Mouse (Mus musculus) neural tube, embryonic 15.5 days (tissue): ENCODE measurements around the gene Asap3. TPM values are rescaled to one million over a fixed set of nuclear protein-coding genes. Genes with fewer than 3 reads are reported as not detected.

Experiments used
- ATAC-seq: fragments of 200-750 bp; cut with Nextera tagmentation; 2 replicates; pipeline ENCODE4 v1.8.0; 2017; ENCODE audit warnings: mild to moderate bottlenecking, moderate TSS enrichment, moderate library complexity; ENCODE audit not compliant: low FRiP score
- H3K27ac ChIP-seq: fragments of 300-500 bp; sonication (generic); replicated peaks from 2 replicates; pipeline ENCODE4 v1.5.1; 2015; ENCODE audit warnings: mild to moderate bottlenecking, inconsistent platforms
- H3K27me3 ChIP-seq: fragments of 300-500 bp; sonication (generic); replicated peaks from 2 replicates; pipeline ENCODE4 v1.6.1; 2015; ENCODE audit warnings: inconsistent platforms
- H3K36me3 ChIP-seq: fragments of 300-500 bp; sonication (generic); 2 replicates; pipeline ENCODE4 v1.6.1; 2015; ENCODE audit warnings: inconsistent platforms
- H3K4me1 ChIP-seq: fragments of 300-500 bp; sonication (generic); 2 replicates; pipeline ENCODE4 v1.6.1; 2015; ENCODE audit warnings: inconsistent platforms
- H3K4me2 ChIP-seq: fragments of 300-500 bp; sonication (generic); 2 replicates; pipeline ENCODE4 v1.6.1; 2015; ENCODE audit warnings: inconsistent platforms, mild to moderate bottlenecking, moderate library complexity
- H3K4me3 ChIP-seq: fragments of 300-500 bp; sonication (generic); replicated peaks from 2 replicates; pipeline ENCODE4 v1.5.1; 2015; ENCODE audit warnings: mild to moderate bottlenecking, inconsistent platforms
- H3K9ac ChIP-seq: fragments of 300-500 bp; sonication (generic); replicated peaks from 2 replicates; pipeline ENCODE4 v1.6.1; 2015; ENCODE audit warnings: mild to moderate bottlenecking, inconsistent platforms
- H3K9me3 ChIP-seq: fragments of 300-500 bp; sonication (generic); replicated peaks from 2 replicates; pipeline ENCODE4 v1.6.1; 2016; ENCODE audit warnings: inconsistent platforms
- WGBS: fragments of 180-500 bp; shearing (Covaris S2); methylation state at CpG from one replicate; pipeline ENCODE4 v1.1.7; 2015; ENCODE audit warnings: mixed read lengths; 5-methylcytosine and 5-hydroxymethylcytosine counted together
- polyA plus RNA-seq: library from polyadenylated mRNA; unstranded; fragments of >200 nt; fragmentation: Nextera tagmentation; extraction: Ambion mirVana; gene quantifications from 2 replicates; pipeline ENCODE4 v1.2.1, GENCODE M21; 2015

Asap3 gene
- polyA plus RNA-seq, 1 experiment from 2014 or later = 6.6 TPM

GRCm38 (mm10) chr4:136185375-136185774 lies 20.8 kb upstream of the Asap3 start:
- Histone ChIP-seq H3K27ac (no peak overlapping the region), H3K4me2 (no peak overlapping the region), H3K4me1 (peaks cover 8% of the 10 kb centered on the region), H3K9me3 (no peaks in the 10 kb centered on the region), H3K4me3 (no peak overlapping the region), H3K36me3 (no peaks in the 10 kb centered on the region), H3K27me3 (no peaks in the 10 kb centered on the region), H3K9ac (no peak overlapping the region)
- 78% methylated on average over 9 of the region's 9 CpGs for WGBS
- no peak for ATAC-seq

- Histone ChIP-seq H3K36me3 (no peaks in the 10 kb centered on the region), H3K9me3 (no peaks in the 10 kb centered on the region), H3K27me3 (no peaks in the 10 kb centered on the region), H3K4me2 (no peak overlapping the region), H3K4me3 (no peak overlapping the region), H3K27ac (no peak overlapping the region), H3K4me1 (no peaks in the 10 kb centered on the region), H3K9ac (no peak overlapping the region)
- ATAC-seq = no peak
- 83% methylated on average over 8 of the region's 8 CpGs for WGBS
Measured at GRCm38 (mm10) chr4:136186315-136186714, 19.9 kb upstream of the Asap3 start.

- Histone ChIP-seq H3K36me3 (no peaks in the 10 kb centered on the region), H3K27me3 (no peaks in the 10 kb centered on the region), H3K4me2 (no peak overlapping the region), H3K27ac (no peak overlapping the region), H3K4me3 (no peak overlapping the region), H3K9me3 (no peaks in the 10 kb centered on the region), H3K9ac (no peak overlapping the region), H3K4me1 (no peaks in the 10 kb centered on the region)
- 88% methylated on average over 23 of the region's 23 CpGs for WGBS
- no peak for ATAC-seq
Measured at GRCm38 (mm10) chr4:136186739-136187472, 19.3 kb upstream of the Asap3 start.

GRCm38 (mm10) chr4:136188973-136189737 lies 17.0 kb upstream of the Asap3 start:
- Histone ChIP-seq H3K9me3 (no peaks in the 10 kb centered on the region), H3K4me2 (no peak overlapping the region), H3K27me3 (no peaks in the 10 kb centered on the region), H3K27ac (no peak overlapping the region), H3K9ac (no peak overlapping the region), H3K4me3 (no peak overlapping the region), H3K4me1 (no peaks in the 10 kb centered on the region), H3K36me3 (no peaks in the 10 kb centered on the region)
- WGBS = 86% methylated on average over 6 of the region's 6 CpGs
- no peak for ATAC-seq

- H3K27ac ChIP-seq = no peak overlapping the region
- no peak overlapping the region for H3K4me2 ChIP-seq
- no peaks in the 10 kb centered on the region for H3K27me3 ChIP-seq
- H3K4me3 ChIP-seq = no peak overlapping the region
- no peaks in the 10 kb centered on the region for H3K4me1 ChIP-seq
- no peaks in the 10 kb centered on the region for H3K9me3 ChIP-seq
- no peaks in the 10 kb centered on the region for H3K36me3 ChIP-seq
- ATAC-seq = no peak
- 87% methylated on average over 8 of the region's 8 CpGs for WGBS
- H3K9ac ChIP-seq = no peak overlapping the region
Measured at GRCm38 (mm10) chr4:136189912-136190311, 16.3 kb upstream of the Asap3 start.

- no peak overlapping the region for H3K27ac ChIP-seq
- no peak for ATAC-seq
- H3K9me3 ChIP-seq = no peaks in the 10 kb centered on the region
- H3K4me3 ChIP-seq = no peak overlapping the region
- no peaks in the 10 kb centered on the region for H3K4me1 ChIP-seq
- H3K27me3 ChIP-seq = no peaks in the 10 kb centered on the region
- H3K36me3 ChIP-seq = no peaks in the 10 kb centered on the region
- no peak overlapping the region for H3K4me2 ChIP-seq
- H3K9ac ChIP-seq = no peak overlapping the region
- WGBS = 90% methylated on average over 3 of the region's 3 CpGs
Measured at GRCm38 (mm10) chr4:136193571-136193970, 12.6 kb upstream of the Asap3 start.

- H3K4me3 ChIP-seq = no peak overlapping the region
- no peak overlapping the region for H3K4me2 ChIP-seq
- H3K4me1 ChIP-seq = no peaks in the 10 kb centered on the region
- no peak overlapping the region for H3K9ac ChIP-seq
- no peaks in the 10 kb centered on the region for H3K27me3 ChIP-seq
- no peak overlapping the region for H3K27ac ChIP-seq
- ATAC-seq = no peak
- no peaks in the 10 kb centered on the region for H3K9me3 ChIP-seq
- no peaks in the 10 kb centered on the region for H3K36me3 ChIP-seq
- 74% methylated on average over 7 of the region's 7 CpGs for whole genome bisulfite sequencing
Measured at GRCm38 (mm10) chr4:136195029-136195428, 11.1 kb upstream of the Asap3 start.

- H3K36me3 ChIP-seq = no peaks in the 10 kb centered on the region
- H3K4me3 ChIP-seq = no peak overlapping the region
- no peaks in the 10 kb centered on the region for H3K9me3 ChIP-seq
- H3K4me2 ChIP-seq = no peak overlapping the region
- H3K27me3 ChIP-seq = no peaks in the 10 kb centered on the region
- H3K9ac ChIP-seq = no peak overlapping the region
- no peak overlapping the region for H3K27ac ChIP-seq
- 75% methylated on average over 9 of the region's 9 CpGs for WGBS
- no peak for ATAC-seq
- no peaks in the 10 kb centered on the region for H3K4me1 ChIP-seq
Measured at GRCm38 (mm10) chr4:136195629-136196028, 10.5 kb upstream of the Asap3 start.

- Histone ChIP-seq H3K4me1 (no peaks in the 10 kb centered on the region), H3K9ac (no peak overlapping the region), H3K36me3 (no peaks in the 10 kb centered on the region), H3K27me3 (no peaks in the 10 kb centered on the region), H3K27ac (no peak overlapping the region), H3K4me2 (no peak overlapping the region), H3K9me3 (no peaks in the 10 kb centered on the region), H3K4me3 (no peak overlapping the region)
- WGBS = 76% methylated on average over 10 of the region's 10 CpGs
- ATAC-seq = no peak
Measured at GRCm38 (mm10) chr4:136196201-136196600, 10.0 kb upstream of the Asap3 start.

- no peak for ATAC-seq
- Histone ChIP-seq H3K27ac (no peak overlapping the region), H3K27me3 (no peaks in the 10 kb centered on the region), H3K4me3 (no peak overlapping the region), H3K9me3 (no peaks in the 10 kb centered on the region), H3K4me2 (no peak overlapping the region), H3K4me1 (no peaks in the 10 kb centered on the region), H3K9ac (no peak overlapping the region), H3K36me3 (no peaks in the 10 kb centered on the region)
- WGBS = 73% methylated on average over 7 of the region's 7 CpGs
Measured at GRCm38 (mm10) chr4:136198846-136199245, 7.3 kb upstream of the Asap3 start.

- H3K9ac ChIP-seq = no peak overlapping the region
- WGBS = 30% methylated on average over 9 of the region's 9 CpGs
Measured at GRCm38 (mm10) chr4:136199562-136200292, 6.4 kb upstream of the Asap3 start.

GRCm38 (mm10) chr4:136202509-136202908 lies 3.7 kb upstream of the Asap3 start:
- Histone ChIP-seq H3K9me3 (no peaks in the 10 kb centered on the region), H3K4me3 (no peak overlapping the region), H3K4me2 (no peak overlapping the region), H3K27ac (no peak overlapping the region), H3K4me1 (peaks cover 11% of the 10 kb centered on the region), H3K9ac (no peak overlapping the region), H3K27me3 (no peaks in the 10 kb centered on the region), H3K36me3 (no peaks in the 10 kb centered on the region)
- ATAC-seq = no peak
- 6% methylated on average over 9 of the region's 9 CpGs for WGBS

More at GRCm38 (mm10) chr4:136199562-136200292, 6.4 kb upstream of the Asap3 start:
- ATAC-seq = no peak
- no peaks in the 10 kb centered on the region for H3K27me3 ChIP-seq
- no peaks in the 10 kb centered on the region for H3K36me3 ChIP-seq
- no peak overlapping the region for H3K27ac ChIP-seq
- H3K4me2 ChIP-seq = no peak overlapping the region
- H3K4me1 ChIP-seq = no peaks in the 10 kb centered on the region
- no peak overlapping the region for H3K4me3 ChIP-seq
- H3K9me3 ChIP-seq = no peaks in the 10 kb centered on the region
